Mouse (Mus musculus): ENCODE data around the gene Lpp.

The Lpp gene

GRCm38 (mm10) chr16:24566277-24566676 is 173.0 kb downstream of the Lpp start:
- no peak for DNase-seq

- no peak for DNase-seq
These were observed 174.3 kb downstream of the Lpp start for GRCm38 (mm10) chr16:24567562-24567961.

- no peak for DNase-seq
These were observed 174.8 kb downstream of the Lpp start for GRCm38 (mm10) chr16:24568061-24568460.

- no peak for DNase-seq
These were observed 176.4 kb downstream of the Lpp start for GRCm38 (mm10) chr16:24569681-24570080.

GRCm38 (mm10) chr16:24576999-24577398 is 183.7 kb downstream of the Lpp start:
- no peak for DNase-seq

GRCm38 (mm10) chr16:24577798-24578197 is 184.5 kb downstream of the Lpp start:
- no peak for DNase-seq

- DNase-seq: no peak
These were observed 189.5 kb downstream of the Lpp start for GRCm38 (mm10) chr16:24582847-24583246.

GRCm38 (mm10) chr16:24593535-24593934 is 200.2 kb downstream of the Lpp start:
- no peak for DNase-seq

GRCm38 (mm10) chr16:24594508-24594907 is 201.2 kb downstream of the Lpp start:
- no peak for DNase-seq

- no peak for DNase-seq
These were observed 202.2 kb downstream of the Lpp start for GRCm38 (mm10) chr16:24595493-24595892.

- no peak for DNase-seq
These were observed 205.3 kb downstream of the Lpp start for GRCm38 (mm10) chr16:24598567-24598966.

- DNase-seq: no peak
These were observed 206.5 kb downstream of the Lpp start for GRCm38 (mm10) chr16:24599766-24600165.

GRCm38 (mm10) chr16:24600260-24600948 is 207.1 kb downstream of the Lpp start:
- no peak for DNase-seq

- DNase-seq: no peak
These were observed 210.0 kb downstream of the Lpp start for GRCm38 (mm10) chr16:24603342-24603741.

- DNase-seq: peak in 1 of 2 experiments; percentile 11
These were observed 214.7 kb downstream of the Lpp start for GRCm38 (mm10) chr16:24607896-24608457.

GRCm38 (mm10) chr16:24619458-24619857 is 226.2 kb downstream of the Lpp start:
- DNase-seq: no peak

- no peak for DNase-seq
These were observed 226.7 kb downstream of the Lpp start for GRCm38 (mm10) chr16:24620021-24620420.

GRCm38 (mm10) chr16:24622226-24623194 is 229.2 kb downstream of the Lpp start:
- no peak for DNase-seq

GRCm38 (mm10) chr16:24624335-24624734 is 231.0 kb downstream of the Lpp start:
- no peak for DNase-seq

GRCm38 (mm10) chr16:24625576-24625975 is 232.3 kb downstream of the Lpp start:
- DNase-seq: no peak

- no peak for DNase-seq
These were observed 235.5 kb downstream of the Lpp start for GRCm38 (mm10) chr16:24628779-24629178.

GRCm38 (mm10) chr16:24629218-24630172 is 236.2 kb downstream of the Lpp start:
- no peak for DNase-seq
